Mouse (Mus musculus) skeletal muscle tissue, adult 2 months (tissue): ENCODE results near the gene Gpr155.

ENCODE experiments used
- DNase-seq: peaks from one replicate; pipeline ENCODE4 v3.0.0-alpha.2; 2012; ENCODE audit warnings: low read depth, low spot score

The Gpr155 gene

GRCm38 (mm10) chr2:73387806-73388205 lies 1.4 kb upstream of the Gpr155 start:
- DNase-seq, result no peak

- DNase-seq, result no peak
Measured at GRCm38 (mm10) chr2:73385641-73386355, 574 bp downstream of the Gpr155 start.

GRCm38 (mm10) chr2:73385172-73385571 lies 1.2 kb downstream of the Gpr155 start:
- DNase-seq, result no peak

GRCm38 (mm10) chr2:73380298-73380975 lies 5.9 kb downstream of the Gpr155 start:
- DNase-seq, result no peak

- DNase-seq, result no peak
Measured at GRCm38 (mm10) chr2:73379656-73380055, 6.7 kb downstream of the Gpr155 start.

GRCm38 (mm10) chr2:73378326-73378725 lies 8.0 kb downstream of the Gpr155 start:
- no peak for DNase-seq

- DNase-seq, result no peak
Measured at GRCm38 (mm10) chr2:73371530-73372335, 14.6 kb downstream of the Gpr155 start.

GRCm38 (mm10) chr2:73363448-73363847 lies 22.9 kb downstream of the Gpr155 start:
- DNase-seq, result no peak

GRCm38 (mm10) chr2:73360536-73360935 lies 25.8 kb downstream of the Gpr155 start:
- DNase-seq, result no peak

GRCm38 (mm10) chr2:73359941-73360340 lies 26.4 kb downstream of the Gpr155 start:
- no peak for DNase-seq

GRCm38 (mm10) chr2:73357004-73357403 lies 29.4 kb downstream of the Gpr155 start:
- DNase-seq, result peak; percentile 10

- peak; percentile 25 for DNase-seq
Measured at GRCm38 (mm10) chr2:73351927-73352374, 34.4 kb downstream of the Gpr155 start.

- peak; percentile 34 for DNase-seq
Measured at GRCm38 (mm10) chr2:73351496-73351895, 34.9 kb downstream of the Gpr155 start.

GRCm38 (mm10) chr2:73348221-73348620 lies 38.2 kb downstream of the Gpr155 start:
- DNase-seq, result no peak

GRCm38 (mm10) chr2:73347766-73348165 lies 38.6 kb downstream of the Gpr155 start:
- DNase-seq, result no peak

- no peak for DNase-seq
Measured at GRCm38 (mm10) chr2:73347136-73347535, 39.2 kb downstream of the Gpr155 start.

- no peak for DNase-seq
Measured at GRCm38 (mm10) chr2:73346345-73347086, 39.9 kb downstream of the Gpr155 start.

- no peak for DNase-seq
Measured at GRCm38 (mm10) chr2:73345204-73345603, 41.2 kb downstream of the Gpr155 start.

GRCm38 (mm10) chr2:73343701-73344100 lies 42.7 kb downstream of the Gpr155 start:
- DNase-seq, result no peak

- DNase-seq, result peak; percentile 12
Measured at GRCm38 (mm10) chr2:73338415-73338814, 48.0 kb downstream of the Gpr155 start.

GRCm38 (mm10) chr2:73335949-73336348 lies 50.4 kb downstream of the Gpr155 start:
- DNase-seq, result no peak

- no peak for DNase-seq
Measured at GRCm38 (mm10) chr2:73325871-73326270, 60.5 kb downstream of the Gpr155 start.
